Mouse (Mus musculus) urinary bladder, adult 2 months (tissue): ENCODE measurements around the gene Safb. TPM values are rescaled to one million over a fixed set of nuclear protein-coding genes. Genes with fewer than 3 reads are reported as not detected.

Experiments used
- DNase-seq: peaks from one replicate; pipeline ENCODE4 v3.0.0; 2022; ENCODE audit warnings: low spot score
- polyA plus RNA-seq: library from polyadenylated mRNA; depleted of rRNA; stranded (reverse); fragments of >200 nt; gene quantifications from 2 replicates; pipeline ENCODE4 v1.2.3, GENCODE M21; 2012; rRNA removed

Gene Safb
- 47.8 and 65.8 TPM in 2 replicates for polyA plus RNA-seq

GRCm38 (mm10) chr17:56584257-56585130 lies at the start of gene Safb, which contains the start of gene Safb2:
Safb (plus strand) TSS chr17:56584825.
Safb2 (minus strand) TSS chr17:56584585.
- DNase-seq, result peak; percentile 97

GRCm38 (mm10) chr17:56536192-56536591 lies 48.4 kb upstream of the Safb start:
- DNase-seq, result no peak

- DNase-seq, result no peak
Measured at GRCm38 (mm10) chr17:56536874-56537273, 47.8 kb upstream of the Safb start.

DNA sequence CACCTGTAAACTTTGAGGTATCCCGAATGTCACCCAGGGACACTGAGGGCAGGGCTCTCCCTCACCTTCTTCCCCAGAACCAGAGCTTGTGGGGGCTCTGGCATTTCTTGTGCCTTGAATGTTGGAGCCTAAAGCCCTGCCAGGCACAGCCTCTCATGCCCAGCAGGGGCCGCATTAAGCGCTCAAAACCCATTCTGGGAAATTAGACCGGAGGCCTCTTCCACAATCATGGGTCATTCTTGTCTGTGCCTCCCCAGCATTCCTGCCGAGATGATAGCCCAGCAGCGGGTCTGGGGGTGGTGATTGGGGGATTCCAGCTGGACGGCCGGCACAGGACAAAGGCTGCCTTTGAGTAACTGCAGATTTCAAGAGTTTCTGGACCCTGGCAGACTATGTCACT lies 46.7 kb upstream of the Safb start:
- no peak for DNase-seq

DNA sequence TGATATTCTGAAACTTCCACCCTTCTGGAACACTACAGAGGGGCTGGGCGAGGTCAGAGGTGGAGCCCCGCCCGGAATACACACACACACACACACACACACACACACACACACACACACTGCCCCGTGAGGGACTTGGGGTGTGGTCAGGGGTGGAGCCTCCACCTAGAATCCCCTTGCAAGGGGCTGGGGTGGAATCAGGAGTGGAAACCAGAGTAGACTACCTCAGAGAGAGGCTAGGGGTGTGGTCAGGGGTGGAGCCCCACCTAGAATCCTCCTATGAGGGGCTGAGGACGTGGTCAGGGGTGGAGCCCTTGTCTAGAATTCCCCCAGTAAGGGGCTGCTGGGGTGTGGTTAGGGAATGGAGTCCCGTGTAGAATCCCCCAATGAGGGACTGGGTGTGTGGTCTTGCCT lies 44.1 kb upstream of the Safb start:
- no peak for DNase-seq

DNA sequence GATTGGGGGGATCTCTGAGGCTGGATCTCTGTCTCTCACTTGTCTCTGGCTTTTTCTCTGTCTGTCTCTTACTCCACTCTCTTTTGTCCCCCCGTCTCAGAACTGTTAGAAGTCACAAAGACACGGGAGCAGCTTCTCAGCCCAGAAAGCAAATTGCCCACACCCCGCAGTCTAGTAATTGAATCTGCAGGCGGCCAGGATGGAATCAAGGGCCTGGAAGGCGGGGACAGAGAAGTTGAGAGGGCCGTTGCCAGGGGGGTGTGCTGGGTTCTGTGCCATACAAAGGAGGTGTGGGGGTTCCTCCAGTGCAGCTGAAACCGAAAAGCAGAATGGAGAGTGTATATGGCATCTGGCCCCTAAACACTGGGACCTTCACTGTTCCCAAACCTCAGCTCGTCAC lies 41.9 kb upstream of the Safb start:
- no peak for DNase-seq

GRCm38 (mm10) chr17:56543684-56544224 lies 40.9 kb upstream of the Safb start:
- no peak for DNase-seq

GRCm38 (mm10) chr17:56544699-56545387 lies 39.8 kb upstream of the Safb start:
- no peak for DNase-seq

DNA sequence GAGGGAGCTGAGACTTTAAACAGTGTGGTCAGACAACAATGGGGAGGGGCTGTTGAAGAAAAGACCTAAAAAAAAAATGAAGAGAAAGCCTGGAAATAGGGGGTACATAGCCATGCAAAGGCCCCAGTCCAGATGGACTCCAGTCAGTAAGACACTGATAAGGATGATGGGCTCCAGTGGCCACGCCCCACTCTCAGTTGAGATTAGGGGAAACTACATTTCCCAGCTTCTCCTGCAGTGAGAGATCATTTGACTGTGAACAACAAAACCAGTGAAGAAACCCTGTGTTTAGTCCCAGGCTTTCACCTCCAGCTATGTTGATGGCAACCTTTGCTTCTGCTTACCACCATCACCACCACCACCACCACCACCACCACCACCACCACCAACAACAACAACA lies 38.7 kb upstream of the Safb start:
- no peak for DNase-seq

- no peak for DNase-seq
Measured at GRCm38 (mm10) chr17:56546576-56546975, 38.0 kb upstream of the Safb start.

GRCm38 (mm10) chr17:56547116-56547845 lies 37.3 kb upstream of the Safb start:
- DNase-seq, result peak; percentile 15

DNA sequence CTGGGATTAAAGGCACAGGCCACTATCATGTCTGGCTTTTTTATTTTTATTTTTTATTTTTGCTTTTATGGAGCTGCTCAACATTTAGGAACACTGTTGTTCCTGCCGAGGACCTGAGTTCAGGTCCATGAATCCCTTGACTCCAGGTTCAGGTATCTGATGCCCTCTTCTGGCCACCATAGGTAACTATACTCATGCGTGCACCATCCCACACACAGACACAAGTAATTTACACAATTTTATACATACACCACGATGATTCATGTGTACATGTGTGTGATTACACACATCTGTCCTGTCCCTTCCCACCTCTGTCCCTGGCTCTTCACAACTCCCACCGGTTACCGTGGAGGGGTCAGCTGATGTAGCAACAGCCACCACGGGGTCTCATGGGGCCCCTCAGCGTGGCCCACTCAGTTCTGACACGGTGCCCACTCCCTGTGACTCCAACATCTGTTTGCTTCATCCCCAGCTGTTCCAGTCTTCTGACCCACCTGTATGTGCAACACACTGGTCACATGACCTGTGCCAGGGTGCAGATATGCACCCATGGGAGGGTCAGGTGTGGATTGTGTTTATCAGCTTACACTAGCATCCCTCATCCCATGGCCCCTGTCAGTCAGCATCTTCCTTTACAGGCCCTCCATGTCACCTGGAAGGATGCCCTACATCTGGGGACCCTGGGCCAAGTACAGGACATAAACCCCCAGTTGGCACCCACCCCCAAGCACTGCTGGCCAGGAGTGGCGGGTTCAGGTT lies 36.6 kb upstream of the Safb start:
- DNase-seq, result peak; percentile 16

GRCm38 (mm10) chr17:56548605-56549105 lies 36.0 kb upstream of the Safb start:
- no peak for DNase-seq

DNA sequence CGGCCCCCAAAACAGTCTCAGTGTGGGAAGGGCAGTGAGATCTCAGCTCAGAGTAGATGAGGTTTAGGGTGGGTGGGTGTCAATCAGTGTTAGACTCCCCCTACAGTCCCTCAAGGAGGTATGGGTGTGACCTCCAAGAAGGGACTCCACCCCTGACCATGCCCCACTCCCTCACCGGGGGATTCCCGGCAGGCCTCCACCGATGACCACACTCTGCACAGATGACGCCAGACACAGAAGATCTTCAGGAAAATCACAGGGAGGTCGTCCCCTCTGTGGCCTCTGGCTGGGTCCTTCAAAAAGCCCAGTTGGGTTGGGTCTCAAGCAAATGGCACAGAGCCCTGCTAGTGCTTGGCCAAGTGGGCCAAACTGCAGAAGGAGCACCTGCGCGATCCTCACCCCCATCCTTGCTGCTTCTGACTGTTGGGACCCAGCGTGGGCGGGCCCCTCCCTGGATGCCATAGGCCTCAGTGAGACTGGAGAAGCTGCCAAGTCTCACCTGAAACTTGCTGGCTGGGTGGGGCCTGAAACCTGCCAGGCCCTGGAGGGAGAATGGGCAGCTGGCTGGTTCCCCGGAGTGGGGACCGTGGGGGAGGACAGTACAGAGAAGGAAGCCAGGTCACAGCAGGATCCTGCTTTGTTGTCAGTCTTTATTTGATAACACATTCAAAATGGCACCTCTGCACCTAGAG lies 33.7 kb upstream of the Safb start:
- peak; percentile 17 for DNase-seq

- DNase-seq, result peak; percentile 14
Measured at GRCm38 (mm10) chr17:56551841-56552581, 32.6 kb upstream of the Safb start.

DNA sequence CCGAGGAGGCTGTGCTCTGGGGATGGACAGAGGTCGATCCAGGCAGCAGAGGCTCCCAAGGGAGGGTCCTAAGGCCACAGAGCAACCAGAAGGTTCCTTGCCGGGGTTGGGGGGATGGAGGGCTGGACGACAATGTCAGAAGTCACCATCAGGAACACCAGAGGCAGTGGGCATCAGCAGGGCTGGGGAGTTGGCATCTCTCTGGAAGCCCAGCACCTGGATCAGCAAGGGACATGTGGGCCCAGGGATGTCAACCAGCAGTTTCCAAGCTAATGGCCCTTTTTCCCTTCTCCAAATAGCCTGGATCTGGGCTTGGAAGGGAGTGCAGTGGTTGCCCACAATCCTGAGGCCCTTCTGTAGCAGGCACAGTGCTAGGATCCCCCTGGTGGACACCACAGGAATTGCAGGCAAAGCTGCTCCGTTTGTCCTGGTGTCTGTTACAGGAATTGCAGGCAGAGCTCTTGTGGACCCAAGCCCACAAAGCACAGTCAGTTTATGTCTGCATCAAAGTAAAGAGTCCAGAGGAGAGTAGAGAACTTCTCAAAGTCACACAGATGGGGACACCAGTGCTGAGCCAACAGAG lies 31.8 kb upstream of the Safb start:
- DNase-seq, result peak; percentile 55

- peak; percentile 67 for DNase-seq
Measured at GRCm38 (mm10) chr17:56554122-56554551, 30.5 kb upstream of the Safb start, which contains the start of gene Gm20219. Gm20219 (minus strand) TSS chr17:56554387.

GRCm38 (mm10) chr17:56558448-56558847 lies 26.2 kb upstream of the Safb start:
- peak; percentile 46 for DNase-seq

GRCm38 (mm10) chr17:56559386-56559785 lies 25.2 kb upstream of the Safb start:
- DNase-seq, result no peak
